Mouse (Mus musculus) liver, adult 2 months (tissue): ENCODE data around the gene Agpat4.

Experiments
- CTCF ChIP-seq: fragments of 200-500 bp; IDR thresholded peaks from 2 replicates; pipeline ENCODE4 v1.5.1; 2011; ENCODE audit warnings: low read depth, low read length, control low read depth
- POLR2A ChIP-seq: fragments of 200-500 bp; IDR thresholded peaks from 2 replicates; pipeline ENCODE4 v1.6.1; 2011; ENCODE audit warnings: low read length, control low read depth; ENCODE audit not compliant: insufficient read depth; ENCODE audit errors: extremely low read depth

DNA sequence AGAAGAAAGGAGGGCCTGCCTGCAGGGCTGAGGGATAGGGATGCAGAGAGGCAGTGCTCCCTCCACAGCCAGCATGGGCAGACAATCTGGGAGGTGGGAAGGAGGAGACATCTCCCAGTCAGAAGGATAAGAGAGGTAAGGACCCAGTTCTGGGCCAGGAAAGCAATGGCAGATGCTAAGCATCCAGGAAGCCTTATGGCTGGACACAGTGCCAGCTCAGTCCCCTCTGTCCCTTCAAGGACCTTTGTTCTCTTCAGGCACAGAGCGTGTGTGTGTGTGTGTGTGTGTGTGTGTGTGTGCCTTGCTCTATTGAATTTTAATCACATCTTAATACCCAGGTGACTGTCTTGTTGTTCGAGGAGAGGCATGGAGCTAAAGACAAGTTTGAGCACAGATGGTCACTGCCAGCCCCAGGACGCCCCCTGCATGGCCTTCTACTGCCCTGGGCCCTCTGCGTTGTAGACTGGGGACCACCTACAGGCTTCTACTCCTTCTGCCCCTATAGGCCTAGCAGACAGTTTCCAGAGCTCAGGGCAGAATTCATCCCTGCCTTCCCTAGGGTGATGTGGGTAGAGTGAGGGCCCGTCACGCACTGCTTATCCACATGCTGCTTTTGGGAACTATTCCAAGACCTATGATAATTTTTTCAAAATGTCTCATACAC lies 25.5 kb upstream of the Agpat4 start:
- TF ChIP-seq POLR2A (no peak), CTCF (no peak)
